Mouse (Mus musculus) midbrain, embryonic 15.5 days (tissue): ENCODE measurements around the gene Nadk2. TPM values are rescaled to one million over a fixed set of nuclear protein-coding genes. Genes with fewer than 3 reads are reported as not detected.

Source experiments
- polyA plus RNA-seq: library from polyadenylated mRNA; unstranded; fragments of >200 nt; fragmentation: Nextera tagmentation; extraction: Ambion mirVana; gene quantifications from 2 replicates; pipeline ENCODE4 v1.2.1, GENCODE M21; 2015

Nadk2 gene
- polyA plus RNA-seq, 1 experiment from 2014 or later, result 25.8 TPM

Other genes starting within 250 kb of the Nadk2 start
- gene Ranbp3l, start 103.3 kb upstream of the Nadk2 start, polyA plus RNA-seq, result 13.1 and 14.4 TPM in 2 replicates
- 3.3 and 4.3 TPM in 2 replicates for gene Lmbrd2, start 69.3 kb downstream of the Nadk2 start, polyA plus RNA-seq
- gene Skp2, start 84.2 kb downstream of the Nadk2 start, polyA plus RNA-seq, result 19.7 and 21.5 TPM in 2 replicates
- gene Ugt3a1, start 205.6 kb downstream of the Nadk2 start, polyA plus RNA-seq, result not detected in 2 replicates